Mouse (Mus musculus) left cerebral cortex, adult 2 months (tissue): ENCODE data around the gene Ccnd3. TPM values are rescaled to one million over a fixed set of nuclear protein-coding genes. Genes with fewer than 3 reads are reported as not detected.

Source experiments
- DNase-seq, 2 experiments: peaks; one replicate each; pipeline ENCODE4 v3.0.0; 2021 to 2022; ENCODE audit warnings: low spot score in 2 of 2, mixed read lengths in 1 of 2; ENCODE audit errors: extremely low spot score in 1 of 2
- H3K27ac ChIP-seq: fragments of 200-600 bp; 2 replicates; pipeline ENCODE4 v1.8.1; 2022
- H3K4me3 ChIP-seq: fragments of 200-600 bp; 2 replicates; pipeline ENCODE4 v1.8.1; 2022
- CTCF ChIP-seq: fragments of 200-600 bp; IDR thresholded peaks from 2 replicates; pipeline ENCODE4 v1.8.1; 2022; ENCODE audit warnings: antibody characterized with exemption, mild to moderate bottlenecking, moderate library complexity
- intact Hi-C: fragments of 180-260 bp; cut with DNase I; formaldehyde crosslinking; loops from one replicate; pipeline ENCODE4 v1.15.1; 2025
- total RNA-seq, 2 experiments: library from RNA; stranded (reverse); gene quantifications; 2 replicates each; pipeline ENCODE4 v1.2.3; 2021

The Ccnd3 gene
- total RNA-seq, 2 experiments from 2014 or later: 38.2 to 38.4 TPM

GRCm38 (mm10) chr17:47632181-47632840 is 127.5 kb downstream of the Ccnd3 start:
- intact Hi-C loops: no loop called here
- DNase-seq: no peak
- no peak overlapping the region for H3K4me3 ChIP-seq
- no peak overlapping the region for H3K27ac ChIP-seq
- TF ChIP-seq CTCF: no peak

- no peak for DNase-seq
- no peak overlapping the region for H3K4me3 ChIP-seq
- no peak overlapping the region for H3K27ac ChIP-seq
- intact Hi-C loops: no loop called here
- no peak for TF ChIP-seq CTCF
Observed at GRCm38 (mm10) chr17:47633999-47634770, 129.3 kb downstream of the Ccnd3 start.

GRCm38 (mm10) chr17:47642992-47643391 is 138.1 kb downstream of the Ccnd3 start:
- TF ChIP-seq CTCF: peak; percentile 44
- intact Hi-C loops: no loop called here
- DNase-seq: no peak
- no peak overlapping the region for H3K4me3 ChIP-seq
- no peak overlapping the region for H3K27ac ChIP-seq

- peak; percentile 52 for TF ChIP-seq CTCF
Observed at GRCm38 (mm10) chr17:47646683-47647082, 141.8 kb downstream of the Ccnd3 start.

GRCm38 (mm10) chr17:47648966-47649365 is 144.1 kb downstream of the Ccnd3 start:
- no peak for TF ChIP-seq CTCF
- Histone ChIP-seq H3K27ac (no peak overlapping the region), H3K4me3 (no peak overlapping the region)
- intact Hi-C loops: no loop called here
- no peak for DNase-seq

More at GRCm38 (mm10) chr17:47646683-47647082, 141.8 kb downstream of the Ccnd3 start:
- Histone ChIP-seq H3K27ac (no peak overlapping the region), H3K4me3 (no peak overlapping the region)
- DNase-seq: peak; percentile 24 to 27
- intact Hi-C loops: loop anchor here (2.0 kb wide), 1 partner anchor 28 kb away; no protein-coding TSS in a partner anchor

Other genes starting within 250 kb of the Ccnd3 start
- 10 to 100 TPM; 28.4 to 29.1 TPM for gene Mrps10, start 136.2 kb upstream of the Ccnd3 start, total RNA-seq
- gene Guca1b, start 119.7 kb upstream of the Ccnd3 start, total RNA-seq: 1 to 10 TPM; 1.8 to 2.9 TPM
- gene Guca1a, start 104.5 kb upstream of the Ccnd3 start, total RNA-seq: not detected
- gene AI661453, start 68.4 kb upstream of the Ccnd3 start, total RNA-seq: under 1 TPM; 0.61 to 0.84 TPM
- not detected for gene 1700001C19Rik, start 67.7 kb upstream of the Ccnd3 start, total RNA-seq
- gene Taf8, start 2.8 kb upstream of the Ccnd3 start, total RNA-seq: 10 to 100 TPM; 17.3 to 22.0 TPM
- gene Bysl, start 106.4 kb downstream of the Ccnd3 start, total RNA-seq: 10 to 100 TPM; 18.1 to 18.8 TPM
- 10 to 100 TPM; 29.3 to 33.3 TPM for gene Med20, start 106.5 kb downstream of the Ccnd3 start, total RNA-seq
- gene Gm20517, start 106.5 kb downstream of the Ccnd3 start, total RNA-seq: 1 to 10 TPM; 7.1 TPM
- 10 to 100 TPM in 1 of 2 experiments, 1 to 10 TPM in 1; 9.6 to 13.1 TPM for gene Usp49, start 125.6 kb downstream of the Ccnd3 start, total RNA-seq
- gene Tomm6, start 183.3 kb downstream of the Ccnd3 start, total RNA-seq: 100 to 1,000 TPM; 185 to 208 TPM
- gene Frs3, start 184.0 kb downstream of the Ccnd3 start, total RNA-seq: 10 to 100 TPM; 27.5 to 31.0 TPM
- gene Gm21981, start 189.4 kb downstream of the Ccnd3 start, total RNA-seq: 1 to 10 TPM; 3.1 to 4.1 TPM
- gene Prickle4, start 189.7 kb downstream of the Ccnd3 start, total RNA-seq: 1 to 10 TPM; 5.2 to 6.5 TPM
- not detected for gene Pgc, start 221.8 kb downstream of the Ccnd3 start, total RNA-seq
- 10 to 100 TPM; 10.0 to 10.6 TPM for gene Tfeb, start 232.0 kb downstream of the Ccnd3 start, total RNA-seq